Mouse (Mus musculus) adipose tissue, adult 10 weeks (tissue): ENCODE measurements around the gene Gm49359. TPM values are rescaled to one million over a fixed set of nuclear protein-coding genes. Genes with fewer than 3 reads are reported as not detected.

Experiments
- polyA plus RNA-seq: library from polyadenylated mRNA; stranded (reverse); fragments of 350-450 nt; fragmentation: Illumina TruSeq; extraction: RNeasy Lipid Tissue Mini Kit (QIAGEN cat#74804); gene quantifications from one replicate; pipeline ENCODE4 v1.2.3, GENCODE M21; 2014; ENCODE audit warnings: low read depth, low replicate concordance

The Gm49359 gene
- 8.7 TPM for polyA plus RNA-seq

GRCm38 (mm10) chr13:62466424-62467334 is at the start of gene Gm49359:
Gene Gm49359, minus strand, starts transcription at chr13:62466832.

Other genes with a start within 250 kb of the Gm49359 start
- 2.8 TPM for gene Gm3604, start 83.7 kb downstream of the Gm49359 start, polyA plus RNA-seq
- gene Zfp935, start 91.7 kb upstream of the Gm49359 start, polyA plus RNA-seq: not detected
- 7.6 TPM for gene Zfp934, start 104.4 kb upstream of the Gm49359 start, polyA plus RNA-seq
- 1.2 TPM for gene 6720489N17Rik, start 157.3 kb upstream of the Gm49359 start, polyA plus RNA-seq